Mouse (Mus musculus) cerebellum, postnatal 10 days (tissue): ENCODE data around the gene Pifo.

Experiments used
- DNase-seq, 2 experiments: peaks; one replicate each; pipeline ENCODE4 v3.0.0; 2021; ENCODE audit warnings: mixed read lengths in 2 of 2

Gene Pifo

DNA sequence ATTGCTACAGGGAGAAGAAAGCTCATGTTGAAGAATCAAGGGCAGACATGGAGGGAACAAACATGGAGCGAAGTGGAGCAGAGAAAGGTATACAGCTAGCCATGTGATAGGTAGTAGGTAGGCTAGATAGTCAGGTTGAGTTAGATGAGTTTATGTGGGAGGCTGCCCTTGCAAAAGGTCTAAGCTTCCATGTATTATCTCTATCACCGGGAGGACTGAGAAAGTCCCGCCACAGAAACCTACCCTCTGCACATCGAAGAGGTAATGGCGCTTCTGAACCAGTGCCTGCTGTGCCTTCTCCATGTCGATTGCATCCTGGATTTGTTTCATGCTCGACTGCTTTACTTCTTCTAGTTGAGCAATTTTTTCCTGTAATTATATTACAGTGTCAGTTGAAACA is 63.1 kb downstream of the Pifo start:
- DNase-seq, result no peak
